Mouse (Mus musculus) left cerebral cortex, postnatal 4 days (tissue): ENCODE results near the gene Gm17720. TPM values are rescaled to one million over a fixed set of nuclear protein-coding genes. Genes with fewer than 3 reads are reported as not detected.
"Not testable (repeated sequence)": the region's sequence is repeated elsewhere in the genome, so short reads cannot be mapped to it uniquely, and the experiment has no call there.

Source experiments
- DNase-seq: peaks from one replicate; pipeline ENCODE4 v3.0.0-alpha.2; 2022
- intact Hi-C: fragments of 180-260 bp; cut with DNase I; formaldehyde crosslinking; loops from one replicate; pipeline ENCODE4 v1.15.1; 2025
- total RNA-seq, 2 experiments: library from RNA; stranded (reverse); gene quantifications; 2 replicates each; pipeline ENCODE4 v1.2.3; 2021

Gene Gm17720
- total RNA-seq, 2 experiments from 2014 or later: not detected

DNA sequence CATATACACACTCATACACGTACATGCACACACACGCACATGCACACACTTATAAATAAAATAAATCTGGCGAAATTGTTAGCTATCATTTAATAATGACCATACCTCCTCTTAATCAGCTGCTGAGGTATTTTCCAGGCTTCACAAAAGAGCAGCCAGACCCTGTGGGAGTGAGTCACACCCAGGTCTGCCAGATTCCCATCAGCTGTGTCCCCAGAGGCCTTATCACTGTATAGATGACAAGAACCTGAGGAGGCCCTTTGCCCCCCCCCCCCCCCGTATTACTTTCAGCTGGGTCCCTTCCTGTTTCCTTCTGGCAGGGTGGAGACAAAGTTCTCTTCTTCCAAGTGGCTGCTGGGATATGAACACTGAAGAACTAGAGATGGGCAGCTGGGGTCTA, 62.0 kb downstream of the Gm17720 start:
- intact Hi-C loops: no loop called here

DNA sequence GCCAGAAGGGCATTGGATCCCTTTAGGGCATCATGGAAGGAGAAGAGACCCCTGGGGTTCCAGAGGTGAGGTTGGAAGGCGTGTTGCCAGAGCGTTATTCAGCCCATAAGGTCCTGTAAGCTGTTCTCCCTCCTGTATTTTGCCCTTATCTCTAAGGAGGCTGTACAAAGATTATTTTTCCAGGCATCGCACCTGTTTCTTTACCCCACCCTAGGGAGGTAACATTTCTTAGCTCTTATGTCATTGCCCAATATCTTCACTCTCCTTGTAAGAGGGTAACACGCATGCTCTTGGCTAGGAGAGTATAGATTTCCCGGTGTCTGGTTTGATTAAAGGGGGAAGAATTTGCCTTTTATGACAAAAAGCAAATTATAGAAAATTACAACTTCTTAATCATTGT, 62.9 kb downstream of the Gm17720 start, which contains the start of gene Chst4:
Gene Chst4, minus strand, starts transcription at position 82 of the 400 bp plus-strand sequence.
- intact Hi-C loops: no loop called here

More for the DNA sequence above, 62.0 kb downstream of the Gm17720 start:
- DNase-seq: no peak

GRCm38 (mm10) chr8:110039216-110039615, 63.3 kb downstream of the Gm17720 start:
- DNase-seq: no peak
- intact Hi-C loops: no loop called here

More for the DNA sequence above, 62.9 kb downstream of the Gm17720 start, which contains the start of gene Chst4:
- DNase-seq: no peak

DNA sequence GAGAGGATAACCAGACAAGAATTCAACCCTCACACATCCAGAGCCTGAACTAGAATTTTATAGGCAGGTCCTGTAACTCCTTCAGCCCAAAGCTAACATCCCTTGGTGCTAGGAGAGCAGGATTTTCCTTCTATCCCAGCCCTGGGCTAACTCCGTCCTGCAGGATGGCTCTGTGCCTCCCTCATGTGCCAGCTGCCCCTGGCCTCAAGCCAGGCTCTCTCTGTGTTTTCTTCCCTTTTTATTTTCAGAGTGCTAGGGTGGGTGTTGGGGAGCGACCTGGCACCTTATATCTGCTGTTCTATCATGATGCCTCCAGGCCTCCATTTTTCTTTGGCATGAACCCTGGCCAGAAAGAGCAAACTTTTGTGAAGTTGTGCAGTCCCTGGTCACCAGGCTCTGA, 66.4 kb downstream of the Gm17720 start:
- intact Hi-C loops: no loop called here
- peak; percentile 72 for DNase-seq

DNA sequence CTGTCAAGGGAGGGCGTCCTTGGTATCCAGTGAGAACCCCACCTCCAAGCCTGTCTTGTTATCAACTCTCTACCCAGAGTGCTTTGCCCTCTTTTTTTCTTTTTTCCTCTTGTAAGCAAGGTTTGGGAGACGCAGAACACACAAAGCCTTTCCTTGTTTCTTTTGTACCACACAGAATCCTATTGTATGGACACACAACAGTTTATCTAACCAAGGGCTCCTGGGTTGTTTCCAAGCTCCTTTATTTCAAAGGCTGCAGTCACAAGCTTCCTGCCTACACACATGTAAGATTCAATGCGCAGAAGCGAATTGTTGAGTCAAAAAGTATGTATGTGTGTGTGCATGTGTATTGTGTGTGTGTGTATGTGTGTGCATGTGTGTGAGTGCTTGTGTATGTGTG, 68.2 kb downstream of the Gm17720 start:
- DNase-seq: no peak
- intact Hi-C loops: no loop called here

- intact Hi-C loops, DNase-seq: not testable (repeated sequence)
Observed at GRCm38 (mm10) chr8:110033771-110034170, 68.8 kb downstream of the Gm17720 start.

Other genes with a start within 250 kb of the Gm17720 start
- gene Phlpp2, start 234.2 kb downstream of the Gm17720 start, total RNA-seq: 10 to 100 TPM; 28.2 to 31.7 TPM
- gene Marveld3, start 140.6 kb downstream of the Gm17720 start, total RNA-seq: under 1 TPM; 0.18 to 0.24 TPM
- gene Tat, start 112.3 kb downstream of the Gm17720 start, total RNA-seq: not detected
- gene Chst4, start 63.0 kb downstream of the Gm17720 start, total RNA-seq: not detected
- gene Zfp612, start 23.0 kb downstream of the Gm17720 start, total RNA-seq: 10 to 100 TPM; 16.4 to 17.3 TPM
- not detected for gene Gm21964, start 1.5 kb downstream of the Gm17720 start, total RNA-seq
- gene Calb2, start 65.5 kb upstream of the Gm17720 start, total RNA-seq: 10 to 100 TPM; 25.8 to 44.1 TPM
- 1 to 10 TPM; 8.1 to 8.6 TPM for gene Cmtr2, start 112.9 kb upstream of the Gm17720 start, total RNA-seq
- gene Hydin, start 164.2 kb upstream of the Gm17720 start, total RNA-seq: under 1 TPM; 0.46 to 0.64 TPM